Mouse (Mus musculus) limb, embryonic 14.5 days (tissue): Measurements from ENCODE around the gene Xcl1. TPM values are rescaled to one million over a fixed set of nuclear protein-coding genes. Genes with fewer than 3 reads are reported as not detected.

ENCODE experiments used
- ATAC-seq: fragments of 200-750 bp; cut with Nextera tagmentation; 2 replicates; pipeline ENCODE4 v1.8.0; 2017; ENCODE audit warnings: low read depth, moderate number of reproducible peaks, moderate TSS enrichment; ENCODE audit not compliant: low FRiP score
- DNase-seq: peaks from one replicate; pipeline ENCODE4 v3.0.0-alpha.2; 2015; ENCODE audit warnings: low spot score
- H3K27ac ChIP-seq: fragments of 300-500 bp; sonication (generic); replicated peaks from 2 replicates; pipeline ENCODE4 v1.5.1; 2014; ENCODE audit warnings: low read depth, mild to moderate bottlenecking, low read length, moderate library complexity, mixed read lengths
- H3K27me3 ChIP-seq: fragments of 300-500 bp; sonication (generic); 2 replicates; pipeline ENCODE4 v1.6.1; 2014; ENCODE audit warnings: low read length, mixed read lengths; ENCODE audit not compliant: control insufficient read depth, insufficient read depth
- H3K36me3 ChIP-seq: fragments of 300-500 bp; sonication (generic); 2 replicates; pipeline ENCODE4 v1.6.1; 2014; ENCODE audit warnings: mild to moderate bottlenecking, low read length, moderate library complexity, mixed read lengths; ENCODE audit not compliant: control insufficient read depth, insufficient read depth
- H3K4me1 ChIP-seq: fragments of 300-500 bp; sonication (generic); 2 replicates; pipeline ENCODE4 v1.6.1; 2014; ENCODE audit warnings: antibody characterized with exemption, low read length, mixed read lengths; ENCODE audit not compliant: control insufficient read depth, insufficient read depth
- H3K4me2 ChIP-seq: fragments of 300-500 bp; sonication (generic); replicated peaks from 2 replicates; pipeline ENCODE4 v1.6.1; 2014; ENCODE audit warnings: low read depth, mild to moderate bottlenecking, low read length, moderate library complexity; ENCODE audit not compliant: severe bottlenecking
- H3K4me3 ChIP-seq: fragments of 300-500 bp; sonication (generic); replicated peaks from 2 replicates; pipeline ENCODE4 v1.5.1; 2014; ENCODE audit warnings: low read length
- H3K9ac ChIP-seq: fragments of 300-500 bp; sonication (generic); 2 replicates; pipeline ENCODE4 v1.6.1; 2014; ENCODE audit warnings: mild to moderate bottlenecking, low read depth, low read length, moderate library complexity; ENCODE audit not compliant: severe bottlenecking
- H3K9me3 ChIP-seq: fragments of 300-500 bp; sonication (generic); 2 replicates; pipeline ENCODE4 v1.6.1; 2016; ENCODE audit warnings: low read length; ENCODE audit not compliant: control insufficient read depth
- POLR2A ChIP-seq: fragments of 200-500 bp; IDR thresholded peaks from 2 replicates; pipeline ENCODE4 v1.8.0; 2012; ENCODE audit warnings: inconsistent platforms, mild to moderate bottlenecking, moderate library complexity, borderline replicate concordance; ENCODE audit not compliant: insufficient read depth, insufficient read length; ENCODE audit errors: extremely low read depth
- WGBS: fragments of 180-500 bp; shearing (Covaris S2); extraction: QIAGEN DNeasy Blood & Tissue Kit; methylation state at CpG from one replicate; pipeline ENCODE4 v1.1.7; 2014; 5-methylcytosine and 5-hydroxymethylcytosine counted together
- polyA plus RNA-seq, 2 experiments: library from polyadenylated mRNA; depleted of rRNA in 1 of 2; stranded (reverse) in 1 of 2; unstranded in 1 of 2; fragments of >200 nt; fragmentation: Nextera tagmentation in 1 of 2; extraction: Ambion mirVana in 1 of 2; gene quantifications; 2 replicates each; pipeline versions ENCODE4 v1.2.1 to v1.2.3; 2012 to 2014

Gene Xcl1
- polyA plus RNA-seq, 2 experiments = not detected

GRCm38 (mm10) chr1:164973341-164973740, 38.0 kb upstream of the Xcl1 start:
- DNase-seq = no peak
- 95% methylated on average over 1 of the region's 1 CpGs for WGBS

DNA sequence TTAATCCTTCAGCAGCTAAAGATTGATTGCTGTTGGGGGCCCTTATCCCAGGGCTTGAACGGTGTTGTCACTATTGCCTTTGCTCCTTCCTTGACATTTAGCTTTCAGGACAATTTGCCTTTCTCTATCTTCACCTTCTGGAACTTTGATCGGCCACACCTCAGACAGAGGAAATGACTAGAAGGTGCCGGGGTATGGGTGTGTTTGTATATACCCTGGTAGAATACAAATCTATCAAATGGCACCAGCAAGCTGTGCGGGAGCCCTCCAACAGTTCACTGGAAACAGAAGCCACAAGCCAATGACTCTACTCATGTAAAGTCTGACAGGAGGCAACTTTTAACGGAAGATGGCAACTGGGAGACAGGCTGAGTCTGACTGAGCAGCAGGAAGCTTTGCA, 37.4 kb upstream of the Xcl1 start:
- Histone ChIP-seq H3K9me3 (no peaks in the 10 kb centered on the region), H3K9ac (no peak overlapping the region), H3K4me3 (no peak overlapping the region), H3K36me3 (no peaks in the 10 kb centered on the region), H3K4me2 (no peak overlapping the region), H3K4me1 (no peaks in the 10 kb centered on the region), H3K27ac (no peak overlapping the region), H3K27me3 (no peaks in the 10 kb centered on the region)
- TF ChIP-seq POLR2A = no peak
- WGBS = 85% methylated on average over 5 of the region's 5 CpGs
- no peak for ATAC-seq
- no peak for DNase-seq

More at GRCm38 (mm10) chr1:164973341-164973740, 38.0 kb upstream of the Xcl1 start:
- H3K4me1 ChIP-seq = no peaks in the 10 kb centered on the region
- no peaks in the 10 kb centered on the region for H3K27me3 ChIP-seq
- H3K9ac ChIP-seq = no peak overlapping the region
- no peaks in the 10 kb centered on the region for H3K36me3 ChIP-seq
- H3K4me2 ChIP-seq = no peak overlapping the region
- no peak for ATAC-seq
- H3K9me3 ChIP-seq = no peaks in the 10 kb centered on the region
- H3K27ac ChIP-seq = no peak overlapping the region
- TF ChIP-seq POLR2A = no peak
- H3K4me3 ChIP-seq = no peak overlapping the region

- 46% methylated on average over 8 of the region's 8 CpGs for WGBS
- Histone ChIP-seq H3K27me3 (no peaks in the 10 kb centered on the region), H3K4me3 (no peak overlapping the region), H3K9ac (no peak overlapping the region), H3K4me1 (no peaks in the 10 kb centered on the region), H3K4me2 (no peak overlapping the region), H3K36me3 (no peaks in the 10 kb centered on the region), H3K27ac (no peak overlapping the region), H3K9me3 (no peaks in the 10 kb centered on the region)
- no peak for ATAC-seq
- no peak for DNase-seq
- no peak for TF ChIP-seq POLR2A
Measured at GRCm38 (mm10) chr1:164966095-164966698, 30.9 kb upstream of the Xcl1 start.

DNA sequence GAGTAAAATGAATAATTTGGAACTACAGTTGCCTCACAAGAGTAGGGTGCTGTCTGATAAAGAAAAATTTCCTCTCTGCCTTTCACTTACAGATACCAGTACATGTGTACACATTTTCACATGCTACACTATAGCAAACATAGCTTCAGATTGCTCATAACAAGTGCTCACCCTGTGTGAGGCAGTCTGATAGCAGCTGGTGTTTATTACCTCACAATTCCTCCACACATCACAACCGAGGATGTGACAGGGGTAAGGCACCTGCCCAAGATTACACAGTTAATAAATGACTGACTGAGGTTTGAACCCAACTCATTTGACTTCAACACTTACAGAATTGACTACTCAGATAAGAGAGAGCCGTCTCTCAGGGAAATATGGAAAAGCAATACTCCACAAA, 25.3 kb upstream of the Xcl1 start:
- H3K4me1 ChIP-seq = no peaks in the 10 kb centered on the region
- no peaks in the 10 kb centered on the region for H3K36me3 ChIP-seq
- ATAC-seq (no peak), DNase-seq (no peak)
- H3K27ac ChIP-seq = no peak overlapping the region
- H3K27me3 ChIP-seq = no peaks in the 10 kb centered on the region
- no peak overlapping the region for H3K4me2 ChIP-seq
- WGBS = 40% methylated on average over 2 of the region's 2 CpGs
- no peak overlapping the region for H3K4me3 ChIP-seq
- no peak for TF ChIP-seq POLR2A
- no peak overlapping the region for H3K9ac ChIP-seq
- H3K9me3 ChIP-seq = no peaks in the 10 kb centered on the region

GRCm38 (mm10) chr1:164959787-164960385, 24.6 kb upstream of the Xcl1 start:
- no peaks in the 10 kb centered on the region for H3K27me3 ChIP-seq
- H3K36me3 ChIP-seq = no peaks in the 10 kb centered on the region
- no peak overlapping the region for H3K4me2 ChIP-seq
- no peak overlapping the region for H3K4me3 ChIP-seq
- H3K9me3 ChIP-seq = no peaks in the 10 kb centered on the region
- H3K9ac ChIP-seq = no peak overlapping the region
- no peak for ATAC-seq
- DNase-seq = no peak
- no peak for TF ChIP-seq POLR2A
- no peaks in the 10 kb centered on the region for H3K4me1 ChIP-seq
- H3K27ac ChIP-seq = no peak overlapping the region
- WGBS = 53% methylated on average over 11 of the region's 11 CpGs
